Mouse (Mus musculus) thymus, adult 18-20 months (tissue): ENCODE measurements around the gene Clec18a.
"Not testable (repeated sequence)": the region's sequence is repeated elsewhere in the genome, so short reads cannot be mapped to it uniquely, and the experiment has no call there.

Source experiments
- DNase-seq, 2 experiments: peaks; one replicate each; pipeline ENCODE4 v3.0.0; 2022; ENCODE audit warnings: mixed read lengths in 2 of 2

Clec18a gene

GRCm38 (mm10) chr8:111055661-111056060 is 36.6 kb downstream of the Clec18a start:
- DNase-seq, result no peak

GRCm38 (mm10) chr8:111055031-111055634 is 37.1 kb downstream of the Clec18a start:
- no peak for DNase-seq

- no peak for DNase-seq
These were observed 38.3 kb downstream of the Clec18a start for GRCm38 (mm10) chr8:111053827-111054518.

- no peak for DNase-seq
These were observed 43.1 kb downstream of the Clec18a start for GRCm38 (mm10) chr8:111049106-111049505.

- no peak for DNase-seq
These were observed 43.5 kb downstream of the Clec18a start for GRCm38 (mm10) chr8:111048694-111049093.

- no peak for DNase-seq
These were observed 48.1 kb downstream of the Clec18a start for GRCm38 (mm10) chr8:111044003-111044734.

- no peak for DNase-seq
These were observed 49.7 kb downstream of the Clec18a start for GRCm38 (mm10) chr8:111042546-111042945.

- no peak for DNase-seq
These were observed 55.6 kb downstream of the Clec18a start for GRCm38 (mm10) chr8:111036591-111036990.

GRCm38 (mm10) chr8:111034276-111034675 is 58.0 kb downstream of the Clec18a start:
- DNase-seq, result no peak

- peak; percentile 90 to 98 for DNase-seq
These were observed 58.6 kb downstream of the Clec18a start for GRCm38 (mm10) chr8:111033482-111034215.

- no peak for DNase-seq
These were observed 59.3 kb downstream of the Clec18a start, which contains the start of gene Aars for GRCm38 (mm10) chr8:111032916-111033315. Gene Aars (plus strand): TSS chr8:111033144.

- DNase-seq, result no peak
These were observed 60.7 kb downstream of the Clec18a start, which contains the start of gene Ddx19b for GRCm38 (mm10) chr8:111031572-111031971. Gene Ddx19b (minus strand): TSS chr8:111031751.

GRCm38 (mm10) chr8:111030045-111030444 is 62.2 kb downstream of the Clec18a start:
- no peak for DNase-seq

- DNase-seq, result no peak
These were observed 62.6 kb downstream of the Clec18a start for GRCm38 (mm10) chr8:111029589-111029988.

- peak; percentile 53 to 70 for DNase-seq
These were observed 64.8 kb downstream of the Clec18a start for GRCm38 (mm10) chr8:111027391-111027937.

- not testable (repeated sequence) for DNase-seq
These were observed 65.6 kb downstream of the Clec18a start for GRCm38 (mm10) chr8:111026609-111027008.

GRCm38 (mm10) chr8:111010230-111010991 is 81.8 kb downstream of the Clec18a start:
- not testable (repeated sequence) for DNase-seq
